Mouse (Mus musculus): ENCODE measurements around the gene Ttc7b.

DNA sequence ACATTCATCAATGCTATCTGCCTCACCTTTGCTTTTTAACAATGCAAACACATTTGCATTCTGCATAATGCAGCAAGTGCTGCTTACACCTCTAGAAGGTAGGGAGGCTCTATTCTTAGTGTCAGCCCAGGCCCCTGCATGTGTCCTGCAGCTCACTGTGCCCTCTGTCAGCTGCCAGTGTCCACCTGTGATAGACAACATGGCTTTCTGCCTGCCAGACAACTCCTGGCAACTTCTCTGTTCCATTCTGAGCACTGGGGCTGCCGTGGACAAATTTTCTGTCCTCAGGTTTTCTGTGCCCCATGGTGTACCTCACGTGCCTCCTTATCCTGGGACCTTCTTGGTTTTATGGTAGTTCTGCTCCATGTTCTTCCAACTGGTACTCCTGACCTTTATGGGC lies 198.4 kb downstream of the Ttc7b start:
- TF ChIP-seq POLR2A (IDR thresholded peaks at IDR 0.05; ENCODE audit: insufficient read depth, low read depth, low read length) (no peak), CTCF (IDR thresholded peaks at IDR 0.05; ENCODE audit: insufficient read depth, low read depth, low read length) (no peak)
